Mouse (Mus musculus) ovary, postnatal 36 days (tissue): ENCODE measurements around the gene Gm20431.

Source experiments
- DNase-seq: peaks from one replicate; pipeline ENCODE4 v3.0.0; 2022; ENCODE audit warnings: low spot score, mixed read lengths

Gm20431 gene

DNA sequence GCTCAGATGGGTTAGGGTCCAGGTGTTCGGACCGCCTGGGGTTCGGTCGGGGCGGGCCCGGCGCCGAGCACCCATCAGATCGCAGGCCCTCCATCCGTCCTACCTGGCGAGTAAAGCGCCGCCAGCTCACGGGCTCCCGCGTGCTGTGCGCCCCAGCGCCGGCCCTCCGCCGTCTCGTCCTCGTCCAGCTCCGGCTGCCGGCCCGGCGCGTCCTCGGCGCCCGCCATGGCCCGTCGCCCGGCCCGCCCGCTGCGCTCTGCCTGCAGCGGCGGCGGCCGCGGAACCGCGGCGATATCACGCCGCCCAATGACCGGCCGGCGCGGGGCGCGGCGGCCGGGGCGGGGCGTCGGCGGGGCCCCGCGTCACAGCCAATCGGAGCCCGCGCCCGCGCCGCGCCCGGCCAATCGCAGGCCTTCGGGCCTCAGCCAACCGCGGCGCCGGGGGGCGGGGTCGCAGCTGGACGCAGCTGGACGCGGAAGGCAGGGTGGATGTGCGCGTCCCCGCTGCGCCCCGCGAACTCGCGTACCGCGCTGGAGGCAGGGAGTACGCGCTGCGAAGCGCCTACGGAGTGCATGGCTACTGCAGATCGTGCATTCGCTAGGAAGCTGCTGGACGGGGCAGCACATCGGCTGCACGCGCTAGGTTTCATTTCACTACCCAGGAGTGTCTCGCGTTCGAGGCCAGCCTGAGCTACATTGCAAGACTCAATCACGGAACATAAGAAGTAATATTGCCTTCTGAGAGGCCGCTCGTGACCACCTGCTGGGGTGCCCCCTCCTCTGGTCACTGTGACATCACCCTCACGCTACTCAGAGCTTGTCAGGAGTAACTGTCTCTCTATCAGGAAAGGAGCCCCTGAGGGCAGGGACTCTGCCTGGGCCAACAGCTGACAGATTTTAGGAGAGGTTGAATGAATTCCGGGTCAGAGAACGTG lies at the start of gene Gm20431:
TSS of gene Gm20431 (minus strand) at position 227 of the 934 bp plus-strand sequence.
- DNase-seq, result peak; percentile 96

GRCm38 (mm10) chr2:167710574-167710973 lies 49.3 kb upstream of the Gm20431 start:
- no peak for DNase-seq

- no peak for DNase-seq
Measured at GRCm38 (mm10) chr2:167709969-167710368, 48.7 kb upstream of the Gm20431 start.

- DNase-seq, result no peak
Measured at GRCm38 (mm10) chr2:167708373-167708772, 47.1 kb upstream of the Gm20431 start.

GRCm38 (mm10) chr2:167706183-167706939 lies 45.1 kb upstream of the Gm20431 start:
- no peak for DNase-seq

GRCm38 (mm10) chr2:167704409-167704808 lies 43.1 kb upstream of the Gm20431 start:
- DNase-seq, result no peak

- no peak for DNase-seq
Measured at GRCm38 (mm10) chr2:167702126-167702525, 40.8 kb upstream of the Gm20431 start.

DNA sequence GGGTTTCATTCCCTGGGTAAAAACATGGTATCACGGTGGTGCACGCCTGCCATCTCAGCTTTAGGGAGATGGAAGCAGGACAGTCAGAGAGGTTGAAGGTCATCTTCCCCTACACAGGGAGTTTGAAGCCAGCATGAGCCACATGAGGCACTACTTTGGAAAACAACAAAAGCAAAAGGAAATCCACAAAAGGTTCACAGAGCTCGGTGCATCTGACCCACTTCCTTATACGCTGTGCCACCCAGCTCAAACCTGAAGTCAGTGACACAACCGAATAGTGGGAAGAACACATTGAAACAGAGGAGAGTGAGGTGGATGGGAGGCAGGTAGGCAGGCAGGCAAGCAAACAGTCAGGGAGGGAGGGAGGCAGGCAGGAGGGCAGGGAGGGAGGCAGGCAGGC lies 40.2 kb upstream of the Gm20431 start:
- no peak for DNase-seq

- no peak for DNase-seq
Measured at GRCm38 (mm10) chr2:167700018-167700417, 38.7 kb upstream of the Gm20431 start.

DNA sequence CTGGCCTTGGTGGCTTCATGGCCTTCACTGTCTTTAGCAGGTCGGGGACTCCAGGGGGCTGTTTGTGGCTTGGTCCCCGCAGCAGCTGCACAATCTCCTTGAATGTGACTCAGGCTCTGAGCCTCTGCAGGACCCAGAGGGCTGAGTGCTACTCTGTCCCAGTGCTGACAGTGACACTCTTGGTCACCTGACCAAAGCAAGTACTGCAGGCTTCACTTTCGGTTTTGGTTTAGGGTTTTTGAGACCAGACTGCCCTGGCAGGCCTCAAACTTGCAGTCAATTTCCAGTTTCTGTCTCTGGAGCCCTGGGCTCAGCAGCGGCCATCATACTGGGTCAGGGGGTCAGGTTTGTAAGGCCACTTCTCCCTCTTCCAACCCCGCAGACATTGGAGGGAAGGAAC lies 36.6 kb upstream of the Gm20431 start:
- no peak for DNase-seq

DNA sequence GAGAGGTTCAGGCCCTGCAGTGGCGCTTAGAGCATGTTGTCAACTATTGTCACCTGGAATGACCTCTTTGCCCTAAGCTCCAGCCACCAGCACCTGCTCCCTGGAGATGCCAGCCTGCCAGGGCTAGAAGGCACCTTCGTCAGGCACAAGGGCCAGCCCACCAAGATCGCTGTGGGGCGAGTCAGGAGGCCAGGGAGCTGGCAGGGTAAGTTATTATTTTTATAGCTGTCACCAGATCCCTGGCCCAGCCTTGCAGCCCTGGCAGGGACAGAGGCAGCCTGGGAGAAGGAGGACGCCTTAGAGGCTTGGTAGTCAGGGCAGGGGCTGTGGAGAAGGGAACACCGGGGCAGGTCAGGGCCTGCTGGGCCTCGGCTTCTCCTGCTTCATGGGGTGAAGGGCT lies 34.8 kb upstream of the Gm20431 start:
- DNase-seq, result no peak

DNA sequence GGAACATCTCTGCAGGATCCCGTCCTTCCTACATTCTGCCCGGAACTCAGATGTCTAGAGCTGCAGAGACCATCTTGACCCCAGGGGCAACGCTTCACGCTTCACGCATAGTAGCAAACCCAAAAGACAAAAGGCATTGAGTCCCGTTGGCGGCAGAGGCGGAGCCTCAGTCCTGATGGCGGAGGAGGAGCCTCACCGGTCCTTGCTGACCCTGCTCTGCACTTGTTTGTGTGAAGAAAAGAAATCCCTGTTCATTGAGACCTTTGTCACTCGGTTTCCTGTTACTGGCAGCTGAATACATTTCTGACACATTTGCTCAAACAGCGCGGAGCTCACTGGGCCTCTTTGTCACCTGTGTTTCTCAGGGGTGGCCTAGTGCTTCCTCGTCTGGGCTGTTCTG lies 34.2 kb upstream of the Gm20431 start:
- no peak for DNase-seq

- DNase-seq, result no peak
Measured at GRCm38 (mm10) chr2:167694963-167695362, 33.7 kb upstream of the Gm20431 start.

GRCm38 (mm10) chr2:167694244-167694643 lies 32.9 kb upstream of the Gm20431 start:
- DNase-seq, result no peak

- DNase-seq, result no peak
Measured at GRCm38 (mm10) chr2:167693540-167693939, 32.2 kb upstream of the Gm20431 start.

GRCm38 (mm10) chr2:167692831-167693230 lies 31.5 kb upstream of the Gm20431 start:
- DNase-seq, result no peak

- no peak for DNase-seq
Measured at GRCm38 (mm10) chr2:167691871-167692661, 30.8 kb upstream of the Gm20431 start.

GRCm38 (mm10) chr2:167691410-167691809 lies 30.1 kb upstream of the Gm20431 start:
- DNase-seq, result no peak

GRCm38 (mm10) chr2:167690962-167691311 lies 29.6 kb upstream of the Gm20431 start:
- DNase-seq, result peak; percentile 43

GRCm38 (mm10) chr2:167690219-167690961 lies 29.1 kb upstream of the Gm20431 start:
- peak; percentile 56 for DNase-seq

DNA sequence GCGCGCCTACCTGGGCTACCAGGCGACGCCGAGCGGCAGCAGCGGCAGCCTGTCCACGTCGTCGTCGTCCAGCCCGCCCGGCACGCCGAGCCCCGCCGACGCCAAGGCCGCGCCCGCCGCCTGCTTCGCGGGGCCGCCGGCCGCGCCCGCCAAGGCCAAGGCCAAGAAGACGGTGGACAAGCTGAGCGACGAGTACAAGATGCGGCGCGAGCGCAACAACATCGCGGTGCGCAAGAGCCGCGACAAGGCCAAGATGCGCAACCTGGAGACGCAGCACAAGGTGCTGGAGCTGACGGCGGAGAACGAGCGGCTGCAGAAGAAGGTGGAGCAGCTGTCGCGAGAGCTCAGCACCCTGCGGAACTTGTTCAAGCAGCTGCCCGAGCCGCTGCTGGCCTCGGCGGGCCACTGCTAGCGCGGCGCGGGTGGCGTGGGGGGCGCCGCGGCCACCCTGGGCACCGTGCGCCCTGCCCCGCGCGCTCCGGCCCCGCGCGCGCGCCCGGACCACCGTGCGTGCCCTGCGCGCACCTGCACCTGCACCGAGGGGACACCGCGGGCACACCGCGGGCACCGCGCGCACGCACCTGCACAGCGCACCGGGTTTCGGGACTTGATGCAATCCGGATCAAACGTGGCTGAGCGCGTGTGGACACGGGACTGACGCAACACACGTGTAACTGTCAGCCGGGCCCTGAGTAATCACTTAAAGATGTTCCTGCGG lies 28.4 kb upstream of the Gm20431 start, which contains the start of gene Tmem189:
TSS of gene Tmem189 (minus strand) at position 322 of the 718 bp plus-strand sequence.
- DNase-seq, result peak; percentile 75
